Mouse (Mus musculus) small intestine, adult 10 weeks (tissue): ENCODE data around the gene Olfr738. TPM values are rescaled to one million over a fixed set of nuclear protein-coding genes. Genes with fewer than 3 reads are reported as not detected.

Experiments used
- polyA plus RNA-seq: library from polyadenylated mRNA; stranded (reverse); fragments of 350-450 nt; fragmentation: Illumina TruSeq; extraction: RNeasy Lipid Tissue Mini Kit (QIAGEN cat#74804); gene quantifications from one replicate; pipeline ENCODE4 v1.2.3, GENCODE M21; 2014; ENCODE audit warnings: low replicate concordance

Gene Olfr738
- polyA plus RNA-seq, result not detected

GRCm38 (mm10) chr14:50407268-50407667 is at the start of gene Olfr738:
TSS of gene Olfr738 (plus strand) at chr14:50407568.

GRCm38 (mm10) chr14:50357593-50357992 is 49.8 kb upstream of the Olfr738 start, which contains the start of gene Tlr11:
TSS of gene Tlr11 (plus strand) at chr14:50357914.

GRCm38 (mm10) chr14:50380863-50381262 is 26.5 kb upstream of the Olfr738 start, which contains the start of gene Olfr736:
TSS of gene Olfr736 (plus strand) at chr14:50381163.

GRCm38 (mm10) chr14:50418326-50418725 is 11.0 kb downstream of the Olfr738 start, which contains the start of gene Olfr739:
TSS of gene Olfr739 (plus strand) at chr14:50418626.

GRCm38 (mm10) chr14:50445245-50445644 is 37.9 kb downstream of the Olfr738 start, which contains the start of gene Olfr740:
TSS of gene Olfr740 (plus strand) at chr14:50445545.

Other genes starting within 250 kb of the Olfr738 start
- gene Olfr730, start 219.4 kb upstream of the Olfr738 start, polyA plus RNA-seq, result not detected
- not detected for gene Olfr731, start 165.7 kb upstream of the Olfr738 start, polyA plus RNA-seq
- gene Olfr732, start 123.4 kb upstream of the Olfr738 start, polyA plus RNA-seq, result not detected
- gene Olfr733, start 106.0 kb upstream of the Olfr738 start, polyA plus RNA-seq, result not detected
- not detected for gene Olfr734, start 80.8 kb upstream of the Olfr738 start, polyA plus RNA-seq
- not detected for gene Olfr735, start 58.7 kb upstream of the Olfr738 start, polyA plus RNA-seq
- 2.8 TPM for gene Tlr11, start 49.7 kb upstream of the Olfr738 start, polyA plus RNA-seq
- gene Olfr736, start 26.4 kb upstream of the Olfr738 start, polyA plus RNA-seq, result not detected
- gene Olfr739, start 11.1 kb downstream of the Olfr738 start, polyA plus RNA-seq, result not detected
- gene Olfr740, start 38.0 kb downstream of the Olfr738 start, polyA plus RNA-seq, result not detected
- not detected for gene Olfr741, start 65.2 kb downstream of the Olfr738 start, polyA plus RNA-seq
- not detected for gene Olfr742, start 96.0 kb downstream of the Olfr738 start, polyA plus RNA-seq
- gene Olfr743, start 114.3 kb downstream of the Olfr738 start, polyA plus RNA-seq, result not detected
- not detected for gene Olfr744, start 207.3 kb downstream of the Olfr738 start, polyA plus RNA-seq
- gene Olfr745, start 231.8 kb downstream of the Olfr738 start, polyA plus RNA-seq, result not detected
- not detected for gene Olfr746, start 239.5 kb downstream of the Olfr738 start, polyA plus RNA-seq